Mouse (Mus musculus) olfactory bulb, adult 2 months (tissue): ENCODE measurements around the gene Tmem239.

Experiments
- CTCF ChIP-seq: fragments of 200-500 bp; IDR thresholded peaks from 2 replicates; pipeline ENCODE4 v1.5.1; 2012; ENCODE audit warnings: low read depth, mild to moderate bottlenecking, low read length, moderate library complexity; ENCODE audit not compliant: insufficient read depth
- POLR2A ChIP-seq: fragments of 200-500 bp; IDR thresholded peaks from 2 replicates; pipeline ENCODE4 v1.6.1; 2012; ENCODE audit warnings: mild to moderate bottlenecking, low read depth, low read length, moderate library complexity; ENCODE audit not compliant: insufficient read depth

GRCm38 (mm10) chr2:130397186-130397985, 8.9 kb upstream of the Tmem239 start, which contains the start of gene Cpxm1:
- TF ChIP-seq CTCF (no peak), POLR2A (no peak)
